Mouse (Mus musculus) hindbrain, embryonic 16.5 days (tissue): ENCODE results near the gene Mrpl45. TPM values are rescaled to one million over a fixed set of nuclear protein-coding genes. Genes with fewer than 3 reads are reported as not detected.

ENCODE experiments used
- ATAC-seq: fragments of 200-750 bp; cut with Nextera tagmentation; 2 replicates; pipeline ENCODE4 v1.8.0; 2017; ENCODE audit warnings: moderate TSS enrichment, moderate library complexity
- H3K27ac ChIP-seq: fragments of 300-500 bp; sonication (generic); 2 replicates; pipeline ENCODE4 v1.5.1; 2014; ENCODE audit warnings: low read depth, mild to moderate bottlenecking, control low read depth, low read length, moderate library complexity
- H3K27me3 ChIP-seq: fragments of 300-500 bp; sonication (generic); replicated peaks from 2 replicates; pipeline ENCODE4 v1.6.1; 2014; ENCODE audit warnings: low read length; ENCODE audit not compliant: control insufficient read depth, insufficient read depth
- H3K36me3 ChIP-seq: fragments of 300-500 bp; sonication (generic); 2 replicates; pipeline ENCODE4 v1.6.1; 2014; ENCODE audit warnings: mild to moderate bottlenecking, low read length, moderate library complexity, mixed read lengths; ENCODE audit not compliant: control insufficient read depth, insufficient read depth
- H3K4me1 ChIP-seq: fragments of 300-500 bp; sonication (generic); 2 replicates; pipeline ENCODE4 v1.6.1; 2014; ENCODE audit warnings: low read depth, low read length; ENCODE audit not compliant: control insufficient read depth, insufficient read depth
- H3K4me2 ChIP-seq: fragments of 300-500 bp; sonication (generic); 2 replicates; pipeline ENCODE4 v1.6.1; 2014; ENCODE audit warnings: mild to moderate bottlenecking, low read length, control low read depth, moderate library complexity
- H3K4me3 ChIP-seq: fragments of 300-500 bp; sonication (generic); 2 replicates; pipeline ENCODE4 v1.5.1; 2014; ENCODE audit warnings: mild to moderate bottlenecking, low read length, control low read depth, moderate library complexity
- H3K9ac ChIP-seq: fragments of 300-500 bp; sonication (generic); 2 replicates; pipeline ENCODE4 v1.6.1; 2014; ENCODE audit warnings: low read depth, mild to moderate bottlenecking, control low read depth, low read length, moderate library complexity
- H3K9me3 ChIP-seq: fragments of 300-500 bp; sonication (generic); 2 replicates; pipeline ENCODE4 v1.6.1; 2014; ENCODE audit warnings: mild to moderate bottlenecking, low read length, moderate library complexity; ENCODE audit not compliant: control insufficient read depth
- WGBS: fragments of 180-500 bp; shearing (Covaris S2); extraction: QIAGEN DNeasy Blood & Tissue Kit; methylation state at CpG from one replicate; pipeline ENCODE4 v1.1.7; 2014; 5-methylcytosine and 5-hydroxymethylcytosine counted together
- polyA plus RNA-seq: library from polyadenylated mRNA; unstranded; fragments of >200 nt; fragmentation: Nextera tagmentation; extraction: Ambion mirVana; gene quantifications from 2 replicates; pipeline ENCODE4 v1.2.1, GENCODE M21; 2015

Mrpl45 gene
- polyA plus RNA-seq, 1 experiment from 2014 or later: 38.2 TPM

DNA sequence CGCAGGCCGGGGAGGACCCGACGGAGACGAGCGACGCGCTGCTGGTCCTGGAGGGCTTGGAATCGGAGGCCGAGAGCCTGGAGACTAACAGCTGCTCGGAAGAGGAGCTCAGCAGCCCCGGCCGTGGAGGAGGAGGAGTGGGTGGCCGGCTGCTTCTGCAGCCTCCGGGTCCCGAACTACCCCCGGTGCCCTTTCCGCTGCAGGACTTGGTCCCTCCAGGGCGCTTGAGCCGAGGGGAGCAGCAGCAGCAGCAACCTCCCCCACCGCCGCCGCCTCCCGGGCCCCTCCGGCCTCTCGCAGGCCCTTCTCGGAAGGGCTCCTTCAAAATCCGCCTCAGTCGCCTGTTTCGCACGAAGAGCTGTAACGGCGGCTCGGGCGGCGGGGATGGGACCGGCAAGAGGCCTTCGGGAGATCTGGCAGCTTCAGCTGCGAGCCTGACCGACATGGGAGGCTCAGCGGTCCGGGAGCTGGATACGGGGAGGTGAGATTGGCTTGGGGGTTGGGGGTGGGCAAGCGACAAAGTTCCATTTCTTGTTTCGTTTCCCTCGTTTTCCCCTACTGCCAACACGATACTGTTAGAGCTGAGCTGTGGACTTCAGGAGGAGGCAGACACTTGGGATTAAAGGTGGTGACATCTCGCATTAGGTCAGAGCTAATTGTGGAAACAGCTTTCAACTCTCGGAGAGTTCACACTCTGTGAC is 47.6 kb downstream of the Mrpl45 start:
- ATAC-seq: no peak
- H3K36me3 ChIP-seq: no peaks in the 10 kb centered on the region
- WGBS: under 1% methylated on average over 39 of the region's 49 CpGs
- H3K9ac ChIP-seq: peak overlapping the region; percentile 86
- peaks cover 24% of the 10 kb centered on the region for H3K4me1 ChIP-seq
- H3K27me3 ChIP-seq: no peaks in the 10 kb centered on the region
- peak overlapping the region; percentile 89 for H3K4me3 ChIP-seq
- H3K27ac ChIP-seq: peak overlapping the region; percentile 89
- no peaks in the 10 kb centered on the region for H3K9me3 ChIP-seq
- peak overlapping the region; percentile 97 for H3K4me2 ChIP-seq

DNA sequence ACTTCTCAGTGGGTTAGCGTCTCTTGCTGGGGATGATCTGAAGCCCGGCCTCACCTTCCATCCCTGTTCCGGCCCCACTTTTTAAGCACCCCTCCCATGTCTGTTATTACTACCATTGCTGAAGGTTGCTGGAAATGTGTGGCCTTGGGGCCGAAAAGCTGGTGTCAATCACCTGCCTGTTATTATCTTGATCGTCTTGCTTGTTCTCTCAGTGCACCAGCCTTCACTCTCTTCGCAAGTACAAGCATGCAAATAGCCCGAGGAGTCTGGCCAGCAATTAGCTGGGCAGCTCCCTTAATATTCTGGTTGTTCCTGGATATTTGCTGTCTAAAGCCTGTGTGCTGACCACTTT is 48.1 kb downstream of the Mrpl45 start:
- Histone ChIP-seq H3K27me3 (no peaks in the 10 kb centered on the region), H3K4me1 (peaks cover 24% of the 10 kb centered on the region), H3K4me2 (peak overlapping the region; percentile 97), H3K9me3 (no peaks in the 10 kb centered on the region), H3K27ac (no peak overlapping the region; the same call in none of the 2 replicates), H3K4me3 (peak overlapping the region; percentile 89), H3K9ac (peak overlapping the region; percentile 86), H3K36me3 (no peaks in the 10 kb centered on the region)
- ATAC-seq: no peak
- 3% methylated on average over 7 of the region's 7 CpGs for WGBS

DNA sequence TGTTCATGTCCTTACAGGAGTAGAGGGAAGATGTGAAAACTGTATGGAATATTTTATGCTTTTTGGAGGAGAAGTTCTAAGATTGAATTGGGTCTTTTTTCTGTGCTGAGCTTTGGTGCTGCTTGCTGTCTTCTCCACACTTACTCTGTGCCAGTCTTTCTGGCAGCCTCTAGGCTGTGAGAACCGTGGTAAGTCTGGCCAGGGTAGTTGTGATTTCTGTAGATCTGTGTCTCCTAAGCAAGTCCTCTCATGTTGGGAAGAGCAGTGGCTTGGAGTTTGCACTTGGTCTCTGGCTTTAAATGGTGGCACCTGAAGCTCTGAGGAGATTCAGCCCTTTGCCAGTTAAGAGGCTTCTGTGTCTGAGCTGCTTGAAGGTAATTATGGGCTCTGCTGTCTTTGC is 50.0 kb downstream of the Mrpl45 start:
- H3K4me1 ChIP-seq: peaks cover 28% of the 10 kb centered on the region
- no peaks in the 10 kb centered on the region for H3K27me3 ChIP-seq
- no peak for ATAC-seq
- 43% methylated on average over 1 of the region's 1 CpGs for WGBS
- H3K27ac ChIP-seq: no peak overlapping the region
- no peaks in the 10 kb centered on the region for H3K9me3 ChIP-seq
- no peaks in the 10 kb centered on the region for H3K36me3 ChIP-seq
- peak overlapping the region; percentile 97 for H3K4me2 ChIP-seq
- H3K4me3 ChIP-seq: no peak overlapping the region
- H3K9ac ChIP-seq: no peak overlapping the region; the same call in 1 of the 2 replicates

DNA sequence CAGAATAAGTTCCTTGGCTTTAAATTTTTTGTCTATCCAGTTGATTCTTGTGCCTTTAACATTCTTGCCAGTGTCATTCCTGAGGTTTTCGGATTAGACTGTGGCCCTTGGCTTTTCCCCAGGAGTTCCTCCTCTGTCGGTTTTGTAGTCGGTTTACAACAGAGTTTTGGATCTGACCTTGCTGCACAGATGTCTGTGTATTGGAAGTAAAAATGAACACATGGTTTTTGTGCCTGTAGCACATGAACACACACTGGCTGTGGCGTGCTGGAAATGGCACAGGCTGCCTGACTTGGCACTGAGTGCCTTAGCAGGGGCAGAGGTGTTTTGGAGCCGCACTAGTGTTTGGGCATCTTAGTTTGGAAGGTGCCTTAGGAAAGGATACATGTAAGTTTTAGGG is 53.0 kb downstream of the Mrpl45 start:
- no peak overlapping the region for H3K27ac ChIP-seq
- H3K4me3 ChIP-seq: no peak overlapping the region
- H3K36me3 ChIP-seq: no peaks in the 10 kb centered on the region
- no peak overlapping the region for H3K4me2 ChIP-seq
- no peak for ATAC-seq
- peaks cover 31% of the 10 kb centered on the region for H3K4me1 ChIP-seq
- no peaks in the 10 kb centered on the region for H3K9me3 ChIP-seq
- no peak overlapping the region for H3K9ac ChIP-seq
- WGBS: 76% methylated on average over 5 of the region's 5 CpGs
- H3K27me3 ChIP-seq: no peaks in the 10 kb centered on the region

DNA sequence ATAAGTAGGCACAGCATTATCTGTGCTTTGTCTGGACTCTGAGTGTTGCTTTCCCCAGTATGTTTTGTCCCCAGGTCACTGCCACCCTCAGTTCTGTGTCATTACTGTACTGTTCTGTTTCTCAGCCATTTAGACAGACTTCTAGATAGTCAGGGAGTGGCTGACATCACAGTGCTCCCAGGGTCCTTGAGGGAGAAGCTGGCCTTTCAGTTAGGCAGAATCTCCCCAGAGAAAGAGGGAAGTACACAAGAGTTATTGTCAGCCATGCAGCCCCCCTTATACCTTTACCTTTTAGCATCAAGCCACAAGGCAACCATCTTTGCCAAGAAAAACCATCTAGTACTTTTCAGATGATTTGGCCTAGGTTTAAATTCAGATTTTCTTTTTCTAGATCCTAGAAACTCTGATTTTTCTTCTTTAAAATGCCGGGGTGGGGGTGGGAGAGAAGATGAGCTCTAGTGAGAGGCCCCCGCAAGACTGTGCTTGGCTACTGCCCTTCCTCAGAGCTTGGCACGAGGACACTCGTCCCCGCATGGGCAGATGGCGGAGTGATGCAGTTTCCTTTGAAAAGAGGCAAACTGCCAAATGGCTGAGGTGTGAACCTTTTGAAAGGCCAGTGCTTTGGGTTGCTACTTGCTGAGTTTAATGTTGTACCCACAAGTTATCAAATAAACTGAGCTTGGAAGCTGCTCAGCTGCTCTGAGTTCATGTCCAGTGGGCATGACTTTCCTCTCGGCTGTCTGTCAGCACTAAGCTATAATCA is 55.0 kb downstream of the Mrpl45 start:
- 0 out of 2 replicates have a peak, but pooled peaks have one; percentile 52 for ATAC-seq
- H3K27me3 ChIP-seq: no peaks in the 10 kb centered on the region
- H3K4me1 ChIP-seq: peaks cover 12% of the 10 kb centered on the region
- H3K4me2 ChIP-seq: no peak overlapping the region
- 0 out of 2 replicates have a peak overlapping the region, but pooled peaks have one; percentile 15 for H3K27ac ChIP-seq
- H3K9me3 ChIP-seq: no peaks in the 10 kb centered on the region
- H3K9ac ChIP-seq: no peak overlapping the region
- no peak overlapping the region for H3K4me3 ChIP-seq
- no peaks in the 10 kb centered on the region for H3K36me3 ChIP-seq
- WGBS: 52% methylated on average over 7 of the region's 7 CpGs

DNA sequence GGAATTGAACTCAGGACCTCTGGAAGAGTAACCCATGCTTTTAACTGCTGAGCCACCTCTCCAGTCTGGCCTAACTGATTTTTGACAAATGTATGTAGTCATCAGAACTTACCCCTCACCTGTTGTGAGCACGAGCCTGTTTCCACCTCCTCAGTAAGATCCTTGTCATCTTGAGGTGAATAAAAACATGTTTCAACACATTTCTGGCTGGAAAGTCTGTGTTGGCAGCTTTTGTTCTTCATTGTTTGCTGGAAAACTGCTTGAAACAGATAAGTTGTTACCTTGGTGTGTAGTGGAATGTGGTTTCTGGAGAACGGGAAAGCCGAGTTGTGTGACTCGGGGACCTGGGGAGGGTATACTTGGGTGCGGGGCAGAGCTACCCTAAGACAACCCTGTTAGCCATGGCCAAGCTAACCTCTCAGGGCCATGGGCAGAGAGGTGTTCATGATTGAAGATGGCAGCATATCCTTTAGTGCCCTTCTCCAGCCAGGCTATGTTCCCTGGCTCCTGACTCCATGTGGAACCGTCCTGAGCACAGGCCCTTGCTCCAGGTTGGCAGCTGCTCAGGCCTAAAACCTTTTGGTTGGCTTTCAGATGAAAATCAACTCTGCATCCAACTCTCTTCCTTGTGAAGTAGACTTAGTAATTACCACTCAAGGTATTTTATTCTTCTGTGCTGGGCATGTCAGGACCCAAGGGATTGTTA is 56.8 kb downstream of the Mrpl45 start:
- Histone ChIP-seq H3K36me3 (peaks cover 4% of the 10 kb centered on the region; the same call in 1 of the 2 replicates), H3K4me2 (no peak overlapping the region), H3K4me1 (peaks cover 8% of the 10 kb centered on the region), H3K9ac (no peak overlapping the region), H3K27ac (no peak overlapping the region), H3K4me3 (no peak overlapping the region), H3K27me3 (no peaks in the 10 kb centered on the region), H3K9me3 (no peaks in the 10 kb centered on the region)
- ATAC-seq: no peak
- WGBS: 83% methylated on average over 6 of the region's 6 CpGs

DNA sequence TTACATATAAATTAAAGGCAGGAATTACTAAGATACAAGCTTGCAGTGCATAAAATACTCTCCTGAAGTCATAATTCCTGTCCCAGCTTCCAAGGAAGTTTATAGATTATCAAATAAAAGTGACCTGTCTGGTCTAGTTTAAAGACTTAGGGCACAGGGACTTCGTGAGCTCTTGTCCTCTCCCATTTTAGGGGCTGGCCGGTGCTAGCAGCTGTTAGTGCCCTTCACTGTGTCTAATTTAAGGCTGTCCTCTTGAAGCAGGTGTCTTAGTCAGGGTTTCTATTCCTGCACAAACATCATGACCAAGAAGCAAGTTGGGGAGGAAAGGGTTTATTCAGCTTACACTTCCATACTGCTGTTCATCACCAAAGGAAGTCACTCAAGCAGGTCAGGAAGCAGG is 57.9 kb downstream of the Mrpl45 start:
- 92% methylated on average over 2 of the region's 2 CpGs for WGBS
- ATAC-seq: no peak
- Histone ChIP-seq H3K4me1 (peaks cover 8% of the 10 kb centered on the region), H3K9ac (no peak overlapping the region), H3K36me3 (peaks cover 12% of the 10 kb centered on the region; the same call in 1 of the 2 replicates), H3K4me2 (no peak overlapping the region), H3K9me3 (no peaks in the 10 kb centered on the region), H3K27ac (no peak overlapping the region), H3K4me3 (no peak overlapping the region), H3K27me3 (no peaks in the 10 kb centered on the region)
